Mouse (Mus musculus): ENCODE results near the gene Foxj2.

Gene Foxj2

GRCm38 (mm10) chr6:122813640-122814039, 6.1 kb upstream of the Foxj2 start:
- DNase-seq, result no peak

GRCm38 (mm10) chr6:122820071-122820798, 521 bp downstream of the Foxj2 start:
- DNase-seq, result peak in 1 of 2 experiments; percentile 58

- peak; percentile 49 to 59 for DNase-seq
These were observed 1.3 kb downstream of the Foxj2 start for GRCm38 (mm10) chr6:122820799-122821650.

- DNase-seq, result no peak
These were observed 2.1 kb downstream of the Foxj2 start for GRCm38 (mm10) chr6:122821822-122822221.

DNA sequence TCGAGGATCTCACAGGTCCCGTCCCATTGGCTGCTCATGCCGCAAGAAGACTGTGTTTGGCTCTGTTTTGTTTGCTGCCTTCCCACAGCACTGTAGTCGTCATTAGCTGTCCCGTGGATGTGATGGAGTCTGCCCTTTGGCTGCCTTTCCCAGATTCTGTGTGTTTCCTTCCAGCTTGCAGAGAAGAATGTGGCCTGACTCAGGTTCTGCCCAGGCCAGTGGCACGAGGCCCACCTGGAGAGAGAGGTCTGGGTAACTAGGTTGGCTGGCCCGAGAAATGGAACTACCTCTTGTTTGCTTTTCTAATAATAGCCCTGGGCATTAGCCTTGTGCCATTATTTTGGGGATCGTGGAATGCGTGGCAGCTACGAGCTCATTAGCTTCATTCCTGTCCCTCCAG, 4.4 kb downstream of the Foxj2 start:
- DNase-seq, result peak in 1 of 2 experiments; percentile 55

DNA sequence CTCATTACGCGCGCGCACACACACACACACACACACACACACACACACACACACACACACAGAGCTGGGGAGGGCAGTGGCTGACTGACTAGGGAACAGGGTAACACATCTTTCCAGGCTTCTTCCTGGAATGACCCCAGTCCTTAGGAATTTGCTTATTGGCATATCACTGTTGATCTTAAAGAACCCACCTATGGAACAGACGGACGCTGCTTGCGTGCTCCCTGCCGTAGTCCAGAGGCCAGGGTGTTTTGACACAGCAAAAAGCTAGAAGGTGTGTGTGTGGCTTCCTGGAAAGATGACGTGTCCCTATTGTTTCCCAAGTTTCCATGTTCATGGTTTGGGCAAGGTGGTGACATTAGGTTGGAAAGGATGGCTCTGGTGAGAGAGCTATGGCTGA, 5.5 kb downstream of the Foxj2 start:
- no peak for DNase-seq

DNA sequence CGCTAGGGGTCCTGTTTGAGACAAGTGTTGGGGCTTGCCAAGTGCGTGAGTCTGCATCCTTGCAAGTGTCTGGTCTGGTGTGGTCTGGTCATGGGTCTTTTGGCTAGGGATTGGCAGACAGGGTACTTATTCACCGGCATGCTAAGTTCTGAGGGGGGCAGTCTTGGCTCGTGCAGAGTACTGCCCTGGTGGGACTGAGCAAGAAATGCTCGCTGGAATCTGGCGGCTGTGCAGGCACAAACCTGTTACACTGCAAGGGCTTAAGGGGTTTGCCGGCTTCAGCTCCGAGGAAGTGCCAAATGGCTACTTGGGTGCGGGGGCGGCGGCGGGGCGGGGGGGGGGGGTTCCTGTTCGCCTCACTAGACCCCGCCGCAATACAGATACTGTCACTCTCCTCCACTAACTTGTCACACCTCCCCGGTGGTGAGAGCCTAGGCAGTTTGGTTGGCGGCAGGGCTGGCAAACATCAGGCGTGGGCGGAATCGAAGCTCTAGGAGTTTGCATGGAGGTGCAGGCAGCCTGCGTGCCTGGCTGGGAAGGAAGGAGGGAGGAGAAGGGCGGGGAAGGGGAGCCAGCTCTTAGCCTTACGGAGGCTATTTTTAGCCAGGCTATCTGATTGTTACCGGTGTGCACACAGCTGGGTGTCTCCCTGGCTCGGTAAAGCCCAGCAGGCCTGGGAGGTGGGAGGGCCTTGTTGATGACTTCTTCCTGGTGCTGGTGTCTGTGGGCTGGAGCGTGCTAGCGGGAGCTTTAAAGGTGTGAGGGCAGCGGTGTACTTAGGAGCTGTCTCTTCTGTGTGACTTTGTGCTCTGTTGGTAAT, 6.4 kb downstream of the Foxj2 start:
- peak; percentile 66 to 85 for DNase-seq

GRCm38 (mm10) chr6:122828086-122828485, 8.4 kb downstream of the Foxj2 start:
- DNase-seq, result peak in 1 of 2 experiments; percentile 27

GRCm38 (mm10) chr6:122832880-122833279, 13.2 kb downstream of the Foxj2 start:
- no peak for DNase-seq

DNA sequence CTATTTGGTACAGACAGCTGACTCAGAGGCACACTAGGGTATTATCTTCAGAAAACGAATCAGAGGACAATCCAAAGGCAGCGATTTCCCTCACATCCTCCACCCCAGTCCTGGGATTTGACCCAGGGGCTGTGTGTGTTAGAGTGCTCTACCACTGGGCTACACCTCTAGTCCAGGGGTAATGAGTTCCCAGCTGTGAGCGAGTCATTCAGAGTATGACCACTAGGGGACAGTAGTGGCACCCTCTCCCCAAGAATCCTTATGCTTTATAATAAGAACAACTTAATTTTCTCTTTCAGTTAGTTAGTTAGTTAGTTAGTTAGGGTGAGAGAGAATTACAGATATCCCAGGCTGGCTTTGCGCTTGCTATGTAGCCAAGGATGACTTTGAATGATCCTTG, 14.7 kb downstream of the Foxj2 start:
- DNase-seq, result peak; percentile 47 to 54

DNA sequence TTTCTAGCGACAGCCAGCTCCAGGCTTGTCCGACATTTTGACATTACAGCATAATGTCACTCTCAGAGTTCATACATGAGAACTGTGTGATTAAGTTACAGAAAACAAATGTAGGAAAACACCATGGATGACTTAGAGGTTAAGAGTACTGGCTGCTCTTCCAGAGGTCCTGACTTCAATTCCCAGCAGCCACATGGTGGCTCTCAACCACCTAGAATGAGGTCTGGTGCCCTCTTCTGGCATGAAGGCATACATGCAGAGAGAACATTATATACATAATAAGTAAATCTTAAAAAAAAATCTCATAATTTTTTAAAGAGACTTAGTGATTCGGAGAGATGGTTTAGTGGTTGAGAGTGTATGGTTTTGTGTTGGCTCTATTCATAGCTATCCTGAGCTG, 17.3 kb downstream of the Foxj2 start:
- DNase-seq, result no peak

- DNase-seq, result no peak
These were observed 17.8 kb downstream of the Foxj2 start for GRCm38 (mm10) chr6:122837539-122837938.

DNA sequence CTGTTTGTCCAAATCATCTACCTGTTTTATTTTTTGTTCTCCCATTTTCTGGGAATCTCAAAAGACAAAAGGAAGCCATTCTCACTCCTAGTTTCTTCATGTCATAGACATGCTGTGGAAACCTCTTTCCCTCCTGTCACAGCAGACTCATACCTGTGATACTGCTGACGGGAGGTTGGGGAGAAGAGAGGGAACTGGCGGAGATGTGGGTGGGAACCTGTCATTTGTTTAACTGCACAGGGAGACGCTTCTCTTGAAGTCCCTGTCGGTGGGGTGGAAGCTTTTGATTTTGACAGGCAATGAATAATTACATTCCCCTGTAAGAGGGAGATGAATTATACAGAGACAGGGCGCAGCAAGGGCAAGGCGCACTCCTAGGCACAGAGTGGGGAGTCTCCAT, 24.0 kb downstream of the Foxj2 start:
- DNase-seq, result no peak

- no peak for DNase-seq
These were observed 33.0 kb downstream of the Foxj2 start for GRCm38 (mm10) chr6:122852696-122853095.

DNA sequence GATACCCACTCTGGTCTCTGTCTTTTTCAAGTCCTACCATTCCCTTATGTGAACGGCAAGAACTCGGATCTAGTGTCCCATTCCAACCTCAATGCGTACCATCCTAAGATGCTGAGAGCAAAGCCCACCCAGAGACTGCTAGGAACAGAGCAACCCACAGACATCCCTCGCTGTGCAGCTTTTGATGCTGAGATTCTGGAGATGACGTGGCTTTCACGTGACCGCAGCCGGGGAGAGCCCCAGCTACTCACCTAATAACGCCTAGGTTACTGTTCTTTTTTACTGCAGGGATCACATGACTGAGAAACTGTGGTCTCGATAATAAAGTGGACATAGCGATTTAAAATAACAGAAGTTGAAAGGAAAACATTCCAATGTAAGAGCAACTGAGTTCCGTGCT, 34.8 kb downstream of the Foxj2 start:
- no peak for DNase-seq

DNA sequence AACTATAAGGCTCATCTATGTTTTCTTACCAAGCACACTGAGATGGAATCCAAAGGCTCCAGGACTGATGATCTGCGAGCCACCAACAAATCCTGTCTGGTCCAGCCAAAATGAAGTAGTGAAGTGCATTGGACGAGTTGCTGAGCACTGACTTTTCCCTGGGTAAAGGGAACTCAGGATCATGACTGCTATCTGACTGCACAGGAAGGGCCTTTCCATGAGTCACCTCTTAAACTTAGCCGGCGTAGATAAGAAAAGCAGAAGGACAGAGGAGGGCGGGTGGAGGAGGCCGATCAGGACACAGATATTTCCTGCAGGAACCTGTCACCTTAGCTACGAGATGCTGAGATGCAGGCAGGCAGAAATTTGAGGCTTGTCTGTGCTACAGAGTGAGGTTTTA, 36.2 kb downstream of the Foxj2 start, which contains the start of gene C3ar1:
Gene C3ar1, minus strand, starts transcription at position 207 of the 400 bp plus-strand sequence.
- no peak for DNase-seq

- DNase-seq, result no peak
These were observed 42.7 kb downstream of the Foxj2 start for GRCm38 (mm10) chr6:122862434-122862833.

- DNase-seq, result no peak
These were observed 43.2 kb downstream of the Foxj2 start for GRCm38 (mm10) chr6:122862871-122863270.

GRCm38 (mm10) chr6:122867914-122868313, 48.2 kb downstream of the Foxj2 start:
- DNase-seq, result peak in 1 of 2 experiments; percentile 18

DNA sequence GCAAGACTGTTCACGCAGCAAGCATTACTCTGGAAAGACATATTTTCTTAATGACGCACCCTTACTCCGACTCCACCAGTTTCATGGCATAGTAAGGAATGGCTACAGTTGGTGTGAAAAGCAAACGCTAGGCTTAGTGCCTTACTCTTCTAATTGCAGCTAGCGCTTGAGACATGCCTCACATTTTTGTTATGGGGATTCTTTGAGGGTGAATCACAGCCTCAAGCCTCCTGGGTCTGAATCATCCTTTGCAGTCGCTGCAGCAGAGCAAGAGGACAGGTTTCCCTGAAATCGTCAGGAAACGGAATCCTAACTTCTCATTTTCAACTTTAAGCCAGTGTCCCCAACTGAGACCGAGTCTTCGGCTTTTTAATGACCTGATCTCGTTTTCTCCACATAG, 50.1 kb downstream of the Foxj2 start:
- DNase-seq, result no peak

DNA sequence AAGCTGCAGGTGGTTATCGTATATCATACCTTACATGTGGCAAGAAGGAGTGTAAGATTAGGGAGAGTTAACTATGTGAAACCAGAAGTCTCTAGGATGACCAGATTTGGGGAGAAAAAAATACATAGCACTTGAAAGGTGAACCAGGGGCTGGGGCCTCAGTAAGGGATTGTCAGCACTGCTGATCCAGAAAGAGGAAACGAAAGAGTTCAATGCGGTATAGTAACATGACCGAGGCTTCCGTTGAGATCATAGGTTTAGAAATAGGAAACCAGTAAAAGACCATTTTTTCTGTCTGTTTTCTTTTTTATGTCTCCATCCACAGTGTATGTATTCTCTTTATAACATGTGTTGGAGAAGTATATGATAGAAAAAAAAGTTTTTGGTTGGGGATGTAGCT, 53.1 kb downstream of the Foxj2 start:
- DNase-seq, result no peak

DNA sequence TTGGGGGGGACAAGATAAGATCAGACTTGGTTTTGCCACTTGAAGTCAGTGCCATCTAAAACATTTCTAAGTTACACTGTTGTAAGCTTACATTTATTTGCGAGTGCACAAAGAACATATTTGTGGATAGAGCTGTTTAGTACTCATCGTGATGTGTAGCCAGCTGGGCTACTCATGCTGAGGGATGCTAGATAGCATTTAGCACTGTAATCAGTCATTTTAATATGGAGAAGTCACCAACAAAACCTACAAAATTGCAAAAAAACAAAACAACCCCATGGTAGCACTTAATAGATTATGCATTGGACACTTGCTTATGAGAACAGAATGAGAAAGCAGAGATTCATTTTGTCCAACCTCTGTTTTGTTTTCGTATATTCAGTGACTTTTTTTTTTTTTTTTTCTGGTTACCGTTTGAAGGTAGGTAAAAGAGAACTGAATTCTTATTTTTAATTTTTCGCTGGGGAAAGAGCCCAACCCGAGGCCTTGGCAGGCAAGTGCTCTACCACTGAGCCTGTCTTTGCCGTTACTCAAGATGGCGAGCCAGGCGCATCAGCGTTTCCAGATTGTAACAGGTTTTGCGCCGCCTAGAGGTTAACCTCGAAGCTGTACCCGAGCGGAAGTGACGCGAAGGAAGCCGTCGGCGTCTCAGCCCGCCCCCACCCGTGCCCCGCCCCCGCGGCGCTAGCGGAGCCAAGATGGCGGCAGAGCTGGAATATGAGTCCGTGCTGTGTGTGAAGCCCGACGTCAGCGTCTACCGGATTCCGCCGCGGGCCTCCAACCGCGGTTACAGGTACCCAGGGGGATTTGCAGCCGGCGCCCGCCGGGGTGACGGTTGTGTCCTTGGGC, 54.4 kb downstream of the Foxj2 start, which contains the start of gene Necap1:
Gene Necap1, plus strand, starts transcription at position 604 of the 849 bp plus-strand sequence.
- peak; percentile 96 to 99 for DNase-seq
